Mouse (Mus musculus): Measurements from ENCODE around the gene Parg. TPM values are rescaled to one million over a fixed set of nuclear protein-coding genes. Genes with fewer than 3 reads are reported as not detected.

The Parg gene
- polyA plus RNA-seq, 1 experiment from 2014 or later: 45.2 TPM

GRCm38 (mm10) chr14:32341823-32342222 is 140.1 kb downstream of the Parg start:
- no peak for ATAC-seq (ENCODE audit: low read depth)
- Histone ChIP-seq H3K4me3 (ENCODE audit: low read depth, low read length) (no peak overlapping the region), H3K4me1 (ENCODE audit: control insufficient read depth, insufficient read depth, low read length) (no peaks in the 10 kb centered on the region), H3K27ac (replicated peaks; ENCODE audit: low read depth, low read length) (no peak overlapping the region), H3K9me3 (ENCODE audit: control insufficient read depth, low read length) (no peaks in the 10 kb centered on the region), H3K27me3 (replicated peaks; ENCODE audit: control insufficient read depth, insufficient read depth, low read length) (no peaks in the 10 kb centered on the region), H3K4me2 (ENCODE audit: low read depth, low read length) (no peak overlapping the region), H3K9ac (ENCODE audit: low read depth, low read length) (no peak overlapping the region), H3K36me3 (ENCODE audit: control insufficient read depth, insufficient read depth, low read length) (peaks cover 40% of the 10 kb centered on the region)
- DNase-seq (ENCODE audit: low spot score): no peak
- WGBS: 88% methylated on average over 7 of the region's 7 CpGs

GRCm38 (mm10) chr14:32344176-32344575 is 142.4 kb downstream of the Parg start:
- Histone ChIP-seq H3K36me3 (ENCODE audit: control insufficient read depth, insufficient read depth, low read length) (peaks cover 37% of the 10 kb centered on the region), H3K9me3 (ENCODE audit: control insufficient read depth, low read length) (no peaks in the 10 kb centered on the region), H3K27ac (replicated peaks; ENCODE audit: low read depth, low read length) (no peak overlapping the region), H3K27me3 (replicated peaks; ENCODE audit: control insufficient read depth, insufficient read depth, low read length) (no peaks in the 10 kb centered on the region), H3K4me1 (ENCODE audit: control insufficient read depth, insufficient read depth, low read length) (no peaks in the 10 kb centered on the region), H3K4me2 (ENCODE audit: low read depth, low read length) (no peak overlapping the region), H3K9ac (ENCODE audit: low read depth, low read length) (no peak overlapping the region), H3K4me3 (ENCODE audit: low read depth, low read length) (no peak overlapping the region)
- WGBS: 87% methylated on average over 7 of the region's 7 CpGs
- DNase-seq (ENCODE audit: low spot score) (no peak), ATAC-seq (ENCODE audit: low read depth) (no peak)

GRCm38 (mm10) chr14:32344694-32345093 is 142.9 kb downstream of the Parg start:
- H3K4me3 ChIP-seq (ENCODE audit: low read depth, low read length): no peak overlapping the region
- H3K27ac ChIP-seq (replicated peaks; ENCODE audit: low read depth, low read length): no peak overlapping the region
- no peak for ATAC-seq (ENCODE audit: low read depth)
- no peak overlapping the region for H3K9ac ChIP-seq (ENCODE audit: low read depth, low read length)
- H3K36me3 ChIP-seq (ENCODE audit: control insufficient read depth, insufficient read depth, low read length): peaks cover 34% of the 10 kb centered on the region; the same call in 1 of the 2 replicates
- no peak for DNase-seq (ENCODE audit: low spot score)
- no peak overlapping the region for H3K4me2 ChIP-seq (ENCODE audit: low read depth, low read length)
- no peaks in the 10 kb centered on the region for H3K4me1 ChIP-seq (ENCODE audit: control insufficient read depth, insufficient read depth, low read length)
- H3K27me3 ChIP-seq (replicated peaks; ENCODE audit: control insufficient read depth, insufficient read depth, low read length): no peaks in the 10 kb centered on the region
- no peaks in the 10 kb centered on the region for H3K9me3 ChIP-seq (ENCODE audit: control insufficient read depth, low read length)
- WGBS: 80% methylated on average over 7 of the region's 10 CpGs

Other genes starting within 250 kb of the Parg start
- gene Galnt15, start 173.0 kb upstream of the Parg start, polyA plus RNA-seq (2014; fragmentation: Nextera tagmentation; extraction: Ambion mirVana): 0.36 and 0.50 TPM in 2 replicates
- gene Oxnad1, start 116.6 kb upstream of the Parg start, polyA plus RNA-seq (2014; fragmentation: Nextera tagmentation; extraction: Ambion mirVana): 14.2 and 14.8 TPM in 2 replicates
- gene Dph3, start 116.2 kb upstream of the Parg start, polyA plus RNA-seq (2014; fragmentation: Nextera tagmentation; extraction: Ambion mirVana): 86.7 and 100 TPM in 2 replicates
- gene Msmb, start 59.9 kb upstream of the Parg start, polyA plus RNA-seq (2014; fragmentation: Nextera tagmentation; extraction: Ambion mirVana): not detected in 2 replicates
- 112 TPM in 2 replicates for gene Ncoa4, start 42.1 kb upstream of the Parg start, polyA plus RNA-seq (2014; fragmentation: Nextera tagmentation; extraction: Ambion mirVana)
- 298 and 302 TPM in 2 replicates for gene Timm23, start 51 bp upstream of the Parg start, polyA plus RNA-seq (2014; fragmentation: Nextera tagmentation; extraction: Ambion mirVana)
- 9.5 and 10.5 TPM in 2 replicates for gene Ogdhl, start 120.1 kb downstream of the Parg start, polyA plus RNA-seq (2014; fragmentation: Nextera tagmentation; extraction: Ambion mirVana)
- 1.2 TPM in 1 of 2 replicates, not detected in the other for gene 1700024G13Rik, start 186.4 kb downstream of the Parg start, polyA plus RNA-seq (2014; fragmentation: Nextera tagmentation; extraction: Ambion mirVana)